12 mouse cellular contexts compared by ENCODE assay signal in the genomic region with DNA sequence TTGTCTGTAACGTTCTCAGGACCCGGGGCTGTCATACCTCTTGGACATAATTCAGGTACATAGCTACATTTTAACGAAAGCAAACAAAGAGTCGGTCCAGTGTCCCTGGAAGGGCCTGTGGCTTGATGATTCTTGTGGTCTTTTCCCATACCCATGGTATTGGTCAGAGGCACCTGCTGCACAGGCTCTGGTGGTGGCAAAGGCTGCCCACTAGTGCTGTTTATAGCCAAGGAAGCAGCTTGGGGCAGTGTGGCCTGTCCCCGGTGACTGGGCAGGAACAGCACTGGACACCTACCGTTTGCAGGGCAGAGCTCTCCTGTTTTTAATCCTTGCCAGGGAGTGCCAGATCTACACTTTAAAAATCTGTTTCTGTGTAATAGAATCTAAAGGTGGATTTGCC. TPM values are rescaled to one million over a fixed set of nuclear protein-coding genes. Genes with fewer than 3 reads are reported as not detected.
DNase-seq lines count a peak whose midpoint lies in the region; ATAC-seq lines count a peak whose summit lies in the region.
"Had no signal": no experiment of that assay in that cellular context is flagged by ENCODE, and none has a peak within 500 bp of the region (broad histone marks: within the 10 kb centered on the region; RNA-seq: fewer than 3 reads in every experiment).

No protein-coding gene starts in this region.

- DNase-seq in heart, postnatal 25 days (ENCODE audit: low spot score): no peak
- DNase-seq in testis, postnatal 10 days (ENCODE audit: low spot score): peak; percentile 38
- no peak for DNase-seq in testis, postnatal 14 days (ENCODE audit: low spot score)
- DNase-seq: cerebellum, postnatal 14 days; kidney, adult 18-20 months had no signal

- H3K9me3 ChIP-seq in heart, embryonic 11.5 days (replicated peaks; ENCODE audit: control insufficient read depth, low read length): no peaks in the 10 kb centered on the region
- H3K9me3 ChIP-seq in limb, embryonic 12.5 days: no peaks in the 10 kb centered on the region
- no peaks in the 10 kb centered on the region for H3K9me3 ChIP-seq in stomach, embryonic 16.5 days (replicated peaks; ENCODE audit: control insufficient read depth, low read length)
- no peaks in the 10 kb centered on the region for H3K9me3 ChIP-seq in midbrain, embryonic 13.5 days
- H3K9me3 ChIP-seq: neural tube, embryonic 12.5 days had no signal

- 68% methylated on average over 6 of the region's 6 CpGs for WGBS in heart, embryonic 11.5 days (ENCODE audit: insufficient replicate concordance)
- 80% methylated on average over 6 of the region's 6 CpGs for WGBS in limb, embryonic 12.5 days
- WGBS in stomach, embryonic 16.5 days: 52% methylated on average over 6 of the region's 6 CpGs
- 77% methylated on average over 6 of the region's 6 CpGs for WGBS in midbrain, embryonic 13.5 days

- H3K27ac ChIP-seq in heart, embryonic 11.5 days (ENCODE audit: low read depth, low read length): no peak overlapping the region
- H3K27ac ChIP-seq in limb, embryonic 12.5 days: no peak overlapping the region
- no peak overlapping the region for H3K27ac ChIP-seq in stomach, embryonic 16.5 days (ENCODE audit: low read length)
- no peak overlapping the region for H3K27ac ChIP-seq in midbrain, embryonic 13.5 days
- H3K27ac ChIP-seq: neural tube, embryonic 12.5 days had no signal

- no peak overlapping the region for H3K4me3 ChIP-seq in heart, embryonic 11.5 days (ENCODE audit: low read depth, low read length)
- H3K4me3 ChIP-seq in limb, embryonic 12.5 days (replicated peaks): no peak overlapping the region
- peak overlapping the region; percentile 48; the same call in 1 of the 2 replicates for H3K4me3 ChIP-seq in stomach, embryonic 16.5 days (replicated peaks; ENCODE audit: low read length)
- H3K4me3 ChIP-seq in midbrain, embryonic 13.5 days (replicated peaks): no peak overlapping the region

- intact Hi-C loops in heart, postnatal 25 days (cut with DNase I): loop anchor here (2.0 kb wide), 1 partner anchor 28 kb away; no protein-coding TSS in a partner anchor

- peaks cover 2% of the 10 kb centered on the region for H3K27me3 ChIP-seq in heart, embryonic 11.5 days (ENCODE audit: control insufficient read depth, insufficient read depth, low read length)
- H3K27me3 ChIP-seq in limb, embryonic 12.5 days: peaks cover 47% of the 10 kb centered on the region
- H3K27me3 ChIP-seq in stomach, embryonic 16.5 days (ENCODE audit: control insufficient read depth, insufficient read depth, low read length): no peaks in the 10 kb centered on the region
- peaks cover 31% of the 10 kb centered on the region for H3K27me3 ChIP-seq in midbrain, embryonic 13.5 days

- peaks cover 15% of the 10 kb centered on the region; the same call in 1 of the 2 replicates for H3K4me1 ChIP-seq in heart, embryonic 11.5 days (ENCODE audit: control insufficient read depth, insufficient read depth, low read length)
- peaks cover 10% of the 10 kb centered on the region for H3K4me1 ChIP-seq in limb, embryonic 12.5 days (replicated peaks)
- peaks cover 24% of the 10 kb centered on the region for H3K4me1 ChIP-seq in stomach, embryonic 16.5 days (ENCODE audit: control insufficient read depth, insufficient read depth, low read length)
- H3K4me1 ChIP-seq in midbrain, embryonic 13.5 days (replicated peaks): peaks cover 21% of the 10 kb centered on the region

- no peaks in the 10 kb centered on the region for H3K36me3 ChIP-seq in heart, embryonic 11.5 days (ENCODE audit: control insufficient read depth, insufficient read depth, low read length)
- no peaks in the 10 kb centered on the region for H3K36me3 ChIP-seq in limb, embryonic 12.5 days
- no peaks in the 10 kb centered on the region for H3K36me3 ChIP-seq in stomach, embryonic 16.5 days (ENCODE audit: control insufficient read depth, insufficient read depth, low read length)
- H3K36me3 ChIP-seq in midbrain, embryonic 13.5 days: no peaks in the 10 kb centered on the region
- H3K36me3 ChIP-seq: neural tube, embryonic 12.5 days had no signal

- no peak overlapping the region for H3K9ac ChIP-seq in heart, embryonic 11.5 days (ENCODE audit: low read depth, low read length)
- no peak overlapping the region for H3K9ac ChIP-seq in limb, embryonic 12.5 days (replicated peaks)
- H3K9ac ChIP-seq in stomach, embryonic 16.5 days (ENCODE audit: low read length): no peak overlapping the region
- H3K9ac ChIP-seq in midbrain, embryonic 13.5 days (replicated peaks): no peak overlapping the region

- peak overlapping the region; percentile 81; the same call in 1 of the 2 replicates for H3K4me2 ChIP-seq in heart, embryonic 11.5 days
- peak overlapping the region; percentile 3; the same call in 1 of the 2 replicates for H3K4me2 ChIP-seq in limb, embryonic 12.5 days
- H3K4me2 ChIP-seq in stomach, embryonic 16.5 days (ENCODE audit: low read depth, low read length): peak overlapping the region; percentile 76; the same call in 1 of the 2 replicates
- H3K4me2 ChIP-seq in midbrain, embryonic 13.5 days (replicated peaks): no peak overlapping the region

- no peak for ATAC-seq in heart, embryonic 11.5 days (replicated peaks; ENCODE audit: insufficient number of reproducible peaks, low FRiP score, low TSS enrichment)
- ATAC-seq in limb, embryonic 12.5 days (ENCODE audit: insufficient number of reproducible peaks, insufficient read depth, low FRiP score, low TSS enrichment, low read depth): no peak
- no peak for ATAC-seq in stomach, embryonic 16.5 days (ENCODE audit: insufficient read depth, low FRiP score)
- no peak for ATAC-seq in midbrain, embryonic 13.5 days
- no peak for ATAC-seq in monocyte, adult 5-6 weeks (replicated peaks; ENCODE audit: insufficient number of reproducible peaks, low FRiP score, low TSS enrichment, poor library complexity, severe bottlenecking)

RNA-seq across cellular contexts. Expression of a gene that starts 1.1 kb away (rescaled TPM):
- 23.5 and 28.2 TPM in 2 replicates for polyA plus RNA-seq in heart, embryonic 11.5 days (2014; fragmentation: Nextera tagmentation; extraction: Ambion mirVana)
- total RNA-seq in heart, postnatal 25 days (2021): 10 to 100 TPM in 1 of 2 experiments, 1 to 10 TPM in 1; 7.7 to 10.1 TPM
- 1.1 and 1.9 TPM in 2 replicates for polyA plus RNA-seq in limb, embryonic 12.5 days (2016; fragmentation: Nextera tagmentation; extraction: Ambion mirVana)
- polyA plus RNA-seq in stomach, embryonic 16.5 days (2015; fragmentation: Nextera tagmentation; extraction: Ambion mirVana): 6.6 and 8.6 TPM in 2 replicates
- polyA plus RNA-seq in midbrain, embryonic 13.5 days (2015; fragmentation: Nextera tagmentation; extraction: Ambion mirVana): 1.1 and 1.2 TPM in 2 replicates
- 15.7 to 28.1 TPM (median 26.3 TPM) in 3 replicates for total RNA-seq in monocyte, adult 5-6 weeks (2017)

RNA-seq across cellular contexts. Expression of a gene that starts 35.8 kb away (rescaled TPM):
- 1.9 and 2.4 TPM in 2 replicates for polyA plus RNA-seq in heart, embryonic 11.5 days (2014; fragmentation: Nextera tagmentation; extraction: Ambion mirVana)
- under 1 TPM in 1 of 2 experiments, not detected in 1; 0.10 TPM for total RNA-seq in heart, postnatal 25 days (2021)
- 0.70 and 1.0 TPM in 2 replicates for polyA plus RNA-seq in limb, embryonic 12.5 days (2016; fragmentation: Nextera tagmentation; extraction: Ambion mirVana)
- 0.35 and 0.45 TPM in 2 replicates for polyA plus RNA-seq in stomach, embryonic 16.5 days (2015; fragmentation: Nextera tagmentation; extraction: Ambion mirVana)
- polyA plus RNA-seq in midbrain, embryonic 13.5 days (2015; fragmentation: Nextera tagmentation; extraction: Ambion mirVana): 0.34 and 0.45 TPM in 2 replicates
- total RNA-seq in monocyte, adult 5-6 weeks (2017): 0.19 to 0.29 TPM (median 0.21 TPM) in 3 replicates
- total RNA-seq: left cerebral cortex, postnatal 36 days had no signal
